Mouse (Mus musculus) lung, embryonic 14.5 days (tissue): ENCODE measurements around the gene C2cd6. TPM values are rescaled to one million over a fixed set of nuclear protein-coding genes. Genes with fewer than 3 reads are reported as not detected.

Source experiments
- ATAC-seq: fragments of 200-750 bp; cut with Nextera tagmentation; 2 replicates; pipeline ENCODE4 v1.8.0; 2017; ENCODE audit warnings: mild to moderate bottlenecking, moderate TSS enrichment, moderate library complexity; ENCODE audit not compliant: insufficient read depth
- DNase-seq: peaks from one replicate; pipeline ENCODE4 v3.0.0-alpha.2; 2015
- H3K27ac ChIP-seq: fragments of 300-500 bp; sonication (generic); 2 replicates; pipeline ENCODE4 v1.5.1; 2014; ENCODE audit warnings: low read depth, mild to moderate bottlenecking, moderate library complexity
- H3K27me3 ChIP-seq: fragments of 300-500 bp; sonication (generic); 2 replicates; pipeline ENCODE4 v1.6.1; 2014; ENCODE audit warnings: low read length, control low read depth; ENCODE audit not compliant: insufficient read depth
- H3K36me3 ChIP-seq: fragments of 300-500 bp; sonication (generic); 2 replicates; pipeline ENCODE4 v1.6.1; 2014; ENCODE audit warnings: control low read depth; ENCODE audit not compliant: insufficient read depth
- H3K4me1 ChIP-seq: fragments of 300-500 bp; sonication (generic); 2 replicates; pipeline ENCODE4 v1.6.1; 2014; ENCODE audit warnings: antibody characterized with exemption, control low read depth; ENCODE audit not compliant: insufficient read depth
- H3K4me2 ChIP-seq: fragments of 300-500 bp; sonication (generic); 2 replicates; pipeline ENCODE4 v1.6.1; 2014; ENCODE audit warnings: mild to moderate bottlenecking
- H3K4me3 ChIP-seq: fragments of 300-500 bp; sonication (generic); 2 replicates; pipeline ENCODE4 v1.5.1; 2014; ENCODE audit warnings: low read depth, low read length
- H3K9ac ChIP-seq: fragments of 300-500 bp; sonication (generic); 2 replicates; pipeline ENCODE4 v1.6.1; 2014
- H3K9me3 ChIP-seq: fragments of 300-500 bp; sonication (generic); 2 replicates; pipeline ENCODE4 v1.6.1; 2016; ENCODE audit warnings: low read depth, low read length, control low read depth
- CTCF ChIP-seq: IDR thresholded peaks from 2 replicates; pipeline ENCODE4 v1.5.1; 2016; ENCODE audit warnings: antibody characterized with exemption, low read depth
- WGBS: fragments of 180-500 bp; shearing (Covaris S2); extraction: QIAGEN DNeasy Blood & Tissue Kit; methylation state at CpG from one replicate; pipeline ENCODE4 v1.1.7; 2014; 5-methylcytosine and 5-hydroxymethylcytosine counted together
- polyA plus RNA-seq: library from polyadenylated mRNA; unstranded; fragments of >200 nt; fragmentation: Nextera tagmentation; extraction: Ambion mirVana; gene quantifications from 2 replicates; pipeline ENCODE4 v1.2.1, GENCODE M21; 2014

Gene C2cd6
- polyA plus RNA-seq, 1 experiment from 2014 or later: not detected

- 74% methylated on average over 3 of the region's 3 CpGs for WGBS
- H3K36me3 ChIP-seq: no peaks in the 10 kb centered on the region
- DNase-seq: no peak
Observed at GRCm38 (mm10) chr1:59021556-59021955, 73.1 kb downstream of the C2cd6 start.

DNA sequence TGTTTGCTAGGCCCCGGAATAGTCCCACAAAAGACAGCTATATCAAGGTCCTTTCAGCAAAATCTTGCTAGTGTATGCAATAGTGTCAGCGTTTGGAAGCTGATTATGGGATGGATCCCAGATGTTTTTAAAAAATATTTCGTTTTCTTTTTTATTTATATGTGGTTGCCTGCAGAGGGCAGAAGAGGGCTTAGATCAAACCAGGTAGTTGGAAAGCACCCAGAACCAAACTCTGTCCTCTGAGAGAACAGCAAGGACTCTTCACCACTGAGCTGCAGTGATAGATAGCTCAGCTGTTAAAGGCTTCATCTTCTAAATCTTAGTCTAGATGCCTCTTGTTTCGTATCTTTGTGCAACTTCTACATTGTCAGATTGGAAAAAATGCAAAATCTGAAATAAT lies 85.5 kb downstream of the C2cd6 start:
- Histone ChIP-seq H3K4me3 (no peak overlapping the region), H3K4me1 (no peaks in the 10 kb centered on the region), H3K36me3 (no peaks in the 10 kb centered on the region), H3K9me3 (no peaks in the 10 kb centered on the region), H3K4me2 (no peak overlapping the region), H3K9ac (no peak overlapping the region), H3K27ac (no peak overlapping the region), H3K27me3 (no peaks in the 10 kb centered on the region)
- DNase-seq: peak; percentile 74
- 23% methylated on average over 4 of the region's 4 CpGs for WGBS
- ATAC-seq: no peak
- peak; percentile 33 for TF ChIP-seq CTCF

More at GRCm38 (mm10) chr1:59021556-59021955, 73.1 kb downstream of the C2cd6 start:
- Histone ChIP-seq H3K4me3 (no peak overlapping the region), H3K27ac (no peak overlapping the region), H3K9ac (no peak overlapping the region), H3K9me3 (no peaks in the 10 kb centered on the region), H3K4me2 (no peak overlapping the region), H3K4me1 (no peaks in the 10 kb centered on the region), H3K27me3 (no peaks in the 10 kb centered on the region)
- no peak for TF ChIP-seq CTCF
- ATAC-seq: no peak

Other genes with a start within 250 kb of the C2cd6 start
- 15.4 and 16.6 TPM in 2 replicates for gene Trak2, start 121.5 kb downstream of the C2cd6 start, polyA plus RNA-seq
- gene Stradb, start 121.4 kb downstream of the C2cd6 start, polyA plus RNA-seq: 23.7 and 25.9 TPM in 2 replicates
- gene Tmem237, start 25.5 kb upstream of the C2cd6 start, polyA plus RNA-seq: 43.3 and 45.7 TPM in 2 replicates
- gene Mpp4, start 68.5 kb upstream of the C2cd6 start, polyA plus RNA-seq: 0.09 and 0.11 TPM in 2 replicates
- 12.5 and 13.5 TPM in 2 replicates for gene Als2, start 142.3 kb upstream of the C2cd6 start, polyA plus RNA-seq
- gene Cdk15, start 162.0 kb upstream of the C2cd6 start, polyA plus RNA-seq: 0.16 TPM in 1 of 2 replicates, not detected in the other